Mouse (Mus musculus) heart, embryonic 16.5 days (tissue): ENCODE results near the gene Clec10a. TPM values are rescaled to one million over a fixed set of nuclear protein-coding genes. Genes with fewer than 3 reads are reported as not detected.

Experiments used
- ATAC-seq: fragments of 200-750 bp; cut with Nextera tagmentation; replicated peaks from 2 replicates; pipeline ENCODE4 v1.8.0; 2017; ENCODE audit warnings: moderate number of reproducible peaks; ENCODE audit not compliant: insufficient read depth, low FRiP score; ENCODE audit errors: extremely low read depth
- H3K27ac ChIP-seq: fragments of 300-500 bp; sonication (generic); 2 replicates; pipeline ENCODE4 v1.5.1; 2014; ENCODE audit warnings: mild to moderate bottlenecking, low read length, control low read depth, moderate library complexity
- H3K27me3 ChIP-seq: fragments of 300-500 bp; sonication (generic); 2 replicates; pipeline ENCODE4 v1.6.1; 2014; ENCODE audit warnings: low read length, mixed read lengths; ENCODE audit not compliant: control insufficient read depth, insufficient read depth
- H3K36me3 ChIP-seq: fragments of 300-500 bp; sonication (generic); 2 replicates; pipeline ENCODE4 v1.6.1; 2014; ENCODE audit not compliant: control insufficient read depth, insufficient read depth
- H3K4me1 ChIP-seq: fragments of 300-500 bp; sonication (generic); 2 replicates; pipeline ENCODE4 v1.6.1; 2014; ENCODE audit warnings: low read length, mixed read lengths; ENCODE audit not compliant: control insufficient read depth, insufficient read depth
- H3K4me2 ChIP-seq: fragments of 300-500 bp; sonication (generic); 2 replicates; pipeline ENCODE4 v1.6.1; 2014; ENCODE audit warnings: low read depth, mild to moderate bottlenecking, control low read depth, low read length
- H3K4me3 ChIP-seq: fragments of 300-500 bp; sonication (generic); 2 replicates; pipeline ENCODE4 v1.5.1; 2014; ENCODE audit warnings: mild to moderate bottlenecking, control low read depth, low read length
- H3K9ac ChIP-seq: fragments of 300-500 bp; sonication (generic); 2 replicates; pipeline ENCODE4 v1.6.1; 2014; ENCODE audit warnings: low read length, control low read depth
- H3K9me3 ChIP-seq: fragments of 300-500 bp; sonication (generic); replicated peaks from 2 replicates; pipeline ENCODE4 v1.6.1; 2016; ENCODE audit warnings: low read length; ENCODE audit not compliant: control insufficient read depth
- WGBS: fragments of 180-500 bp; shearing (Covaris S2); extraction: QIAGEN DNeasy Blood & Tissue Kit; methylation state at CpG from one replicate; pipeline ENCODE4 v1.1.7; 2014; 5-methylcytosine and 5-hydroxymethylcytosine counted together
- polyA plus RNA-seq: library from polyadenylated mRNA; unstranded; fragments of >200 nt; fragmentation: Nextera tagmentation; extraction: Ambion mirVana; gene quantifications from 2 replicates; pipeline ENCODE4 v1.2.1, GENCODE M21; 2015

Gene Clec10a
- polyA plus RNA-seq, 1 experiment from 2014 or later = 1.1 TPM

DNA sequence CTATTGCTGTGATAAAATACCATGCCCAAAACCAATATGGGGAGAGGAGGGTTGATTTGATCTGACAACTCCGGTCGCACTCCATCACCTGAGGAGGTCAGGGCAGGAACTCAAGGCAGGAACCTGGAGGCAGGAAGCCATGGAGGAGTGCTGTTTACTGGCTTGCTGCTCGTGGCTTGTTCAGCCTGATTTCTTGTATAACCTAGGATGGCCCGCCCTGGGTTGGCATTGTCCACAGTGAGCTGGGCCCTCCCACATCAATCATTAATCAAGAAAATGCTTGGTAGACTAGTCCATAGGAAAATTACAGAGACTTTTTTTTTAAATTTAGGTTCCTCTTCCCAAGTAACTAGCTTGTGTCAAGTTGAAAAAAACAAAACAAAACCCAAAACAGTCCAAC lies 18.5 kb downstream of the Clec10a start:
- no peak overlapping the region for H3K27ac ChIP-seq
- H3K36me3 ChIP-seq = no peaks in the 10 kb centered on the region
- no peak overlapping the region for H3K9ac ChIP-seq
- no peaks in the 10 kb centered on the region for H3K27me3 ChIP-seq
- 75% methylated on average over 4 of the region's 4 CpGs for WGBS
- H3K4me3 ChIP-seq = no peak overlapping the region
- no peaks in the 10 kb centered on the region; the same call in 1 of the 2 replicates for H3K9me3 ChIP-seq
- H3K4me1 ChIP-seq = no peaks in the 10 kb centered on the region
- no peak for ATAC-seq
- H3K4me2 ChIP-seq = no peak overlapping the region

GRCm38 (mm10) chr11:70177647-70178046 lies 21.6 kb downstream of the Clec10a start:
- H3K9me3 ChIP-seq = no peaks in the 10 kb centered on the region; the same call in 1 of the 2 replicates
- WGBS = 71% methylated on average over 8 of the region's 8 CpGs
- ATAC-seq = no peak

GRCm38 (mm10) chr11:70178311-70178710 lies 22.3 kb downstream of the Clec10a start:
- no peak overlapping the region for H3K27ac ChIP-seq
- no peak overlapping the region for H3K4me3 ChIP-seq
- no peaks in the 10 kb centered on the region for H3K4me1 ChIP-seq
- WGBS = 81% methylated on average over 11 of the region's 11 CpGs
- H3K4me2 ChIP-seq = no peak overlapping the region
- ATAC-seq = no peak
- no peak overlapping the region for H3K9ac ChIP-seq
- H3K36me3 ChIP-seq = no peaks in the 10 kb centered on the region
- H3K9me3 ChIP-seq = no peaks in the 10 kb centered on the region; the same call in 1 of the 2 replicates
- no peaks in the 10 kb centered on the region for H3K27me3 ChIP-seq

More at GRCm38 (mm10) chr11:70177647-70178046, 21.6 kb downstream of the Clec10a start:
- no peak overlapping the region for H3K4me3 ChIP-seq
- no peaks in the 10 kb centered on the region for H3K36me3 ChIP-seq
- no peaks in the 10 kb centered on the region for H3K27me3 ChIP-seq
- no peak overlapping the region for H3K27ac ChIP-seq
- no peaks in the 10 kb centered on the region for H3K4me1 ChIP-seq
- no peak overlapping the region for H3K4me2 ChIP-seq
- no peak overlapping the region for H3K9ac ChIP-seq

DNA sequence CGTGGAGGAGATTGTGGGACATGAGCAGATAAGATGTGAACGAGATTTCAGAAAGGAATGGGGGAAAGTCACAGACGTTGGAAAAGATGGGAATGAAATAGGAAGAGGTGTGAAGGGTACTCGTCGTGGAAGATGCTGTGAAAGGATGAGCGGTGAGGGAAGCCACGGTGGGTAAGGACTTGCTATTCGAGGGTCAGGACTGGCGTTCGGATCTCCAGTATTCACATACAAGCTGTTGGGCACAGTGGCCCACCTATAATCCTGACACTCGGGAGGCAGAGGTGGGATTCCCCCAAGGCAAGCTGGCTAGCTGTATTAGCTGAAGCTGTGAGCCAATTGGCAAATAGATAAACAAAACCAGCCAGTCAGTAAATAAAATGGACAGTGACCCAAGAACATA lies 22.8 kb downstream of the Clec10a start:
- H3K4me1 ChIP-seq = no peaks in the 10 kb centered on the region
- 71% methylated on average over 11 of the region's 11 CpGs for WGBS
- no peaks in the 10 kb centered on the region for H3K27me3 ChIP-seq
- no peaks in the 10 kb centered on the region; the same call in 1 of the 2 replicates for H3K9me3 ChIP-seq
- no peak overlapping the region for H3K4me2 ChIP-seq
- no peak overlapping the region for H3K9ac ChIP-seq
- H3K27ac ChIP-seq = no peak overlapping the region
- H3K4me3 ChIP-seq = no peak overlapping the region
- ATAC-seq = no peak
- no peaks in the 10 kb centered on the region for H3K36me3 ChIP-seq

GRCm38 (mm10) chr11:70179401-70179800 lies 23.4 kb downstream of the Clec10a start:
- Histone ChIP-seq H3K27me3 (no peaks in the 10 kb centered on the region), H3K4me2 (no peak overlapping the region), H3K9me3 (no peaks in the 10 kb centered on the region; the same call in 1 of the 2 replicates), H3K4me3 (no peak overlapping the region), H3K27ac (no peak overlapping the region), H3K9ac (no peak overlapping the region), H3K36me3 (no peaks in the 10 kb centered on the region), H3K4me1 (no peaks in the 10 kb centered on the region)
- ATAC-seq = no peak
- WGBS = 42% methylated on average over 14 of the region's 14 CpGs

GRCm38 (mm10) chr11:70180496-70180895 lies 24.5 kb downstream of the Clec10a start:
- WGBS = 84% methylated on average over 4 of the region's 4 CpGs
- ATAC-seq = no peak
- H3K27ac ChIP-seq = no peak overlapping the region
- no peaks in the 10 kb centered on the region for H3K27me3 ChIP-seq
- H3K9me3 ChIP-seq = no peaks in the 10 kb centered on the region; the same call in 1 of the 2 replicates
- H3K36me3 ChIP-seq = no peaks in the 10 kb centered on the region
- no peaks in the 10 kb centered on the region for H3K4me1 ChIP-seq
- no peak overlapping the region for H3K9ac ChIP-seq
- H3K4me2 ChIP-seq = no peak overlapping the region
- H3K4me3 ChIP-seq = no peak overlapping the region

DNA sequence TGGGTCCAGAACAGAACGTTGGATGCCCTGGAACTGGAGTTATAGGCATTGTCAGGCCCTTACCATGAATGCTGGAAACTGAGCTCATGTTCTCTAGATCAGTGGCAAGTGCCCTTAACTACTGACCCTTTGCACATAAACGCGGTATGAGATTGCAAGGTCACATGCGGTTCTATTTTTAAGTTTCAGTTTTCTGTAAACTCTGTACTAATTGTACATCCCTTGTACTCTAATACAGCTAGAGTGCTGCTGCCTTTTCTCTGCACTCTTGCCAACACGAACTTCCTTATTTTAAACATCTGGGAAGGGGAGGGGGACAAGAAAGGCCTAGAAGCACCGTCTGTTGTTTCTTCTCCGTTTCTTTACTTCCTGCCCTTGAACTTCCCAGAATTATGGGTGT lies 29.1 kb downstream of the Clec10a start:
- Histone ChIP-seq H3K27ac (no peak overlapping the region), H3K27me3 (no peaks in the 10 kb centered on the region), H3K4me2 (no peak overlapping the region), H3K9ac (no peak overlapping the region), H3K4me3 (no peak overlapping the region), H3K9me3 (no peaks in the 10 kb centered on the region), H3K36me3 (no peaks in the 10 kb centered on the region), H3K4me1 (no peaks in the 10 kb centered on the region)
- 56% methylated on average over 7 of the region's 7 CpGs for WGBS
- no peak for ATAC-seq

DNA sequence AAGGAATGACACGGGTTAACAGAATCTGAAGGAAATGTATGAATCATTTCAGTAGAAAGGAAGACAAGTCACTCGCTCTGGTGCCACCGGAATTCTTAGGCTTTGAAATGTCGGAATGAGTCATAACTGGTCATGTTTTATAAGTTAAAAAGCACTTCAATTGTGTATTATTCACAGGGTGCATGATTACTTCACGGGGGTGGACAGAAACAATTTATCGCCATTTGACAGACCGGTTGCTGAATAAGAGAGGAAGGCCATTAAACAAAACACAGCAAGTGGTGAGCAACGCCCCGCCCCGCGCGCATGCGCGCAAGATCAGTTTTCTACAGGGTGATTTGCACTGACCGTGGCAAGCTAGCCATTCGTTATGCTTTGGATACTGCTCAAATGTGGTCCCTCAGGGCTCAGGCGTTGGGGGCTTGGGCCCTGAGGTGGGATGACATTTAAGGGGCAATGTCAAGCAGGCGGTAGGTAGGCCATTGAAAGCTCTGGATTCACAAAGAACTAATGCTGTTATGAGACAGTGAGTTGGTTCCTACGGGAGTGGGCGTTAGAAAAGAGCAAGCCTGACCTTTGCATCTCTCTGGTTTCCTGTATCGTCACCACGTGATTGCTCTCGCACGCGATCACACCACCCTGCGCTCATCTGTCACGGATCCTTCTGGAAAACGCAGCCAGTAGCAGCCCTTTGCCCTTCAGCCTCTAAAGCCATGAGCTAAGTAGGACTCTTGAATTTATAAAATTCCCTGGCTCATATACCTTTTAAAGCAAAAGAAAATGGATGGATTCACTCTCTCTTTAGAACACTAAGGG lies 33.5 kb downstream of the Clec10a start:
- Histone ChIP-seq H3K4me2 (no peak overlapping the region), H3K9ac (no peak overlapping the region), H3K4me1 (no peaks in the 10 kb centered on the region), H3K4me3 (no peak overlapping the region), H3K9me3 (no peaks in the 10 kb centered on the region), H3K27me3 (no peaks in the 10 kb centered on the region), H3K27ac (no peak overlapping the region), H3K36me3 (no peaks in the 10 kb centered on the region)
- 81% methylated on average over 28 of the region's 28 CpGs for WGBS
- no peak for ATAC-seq

DNA sequence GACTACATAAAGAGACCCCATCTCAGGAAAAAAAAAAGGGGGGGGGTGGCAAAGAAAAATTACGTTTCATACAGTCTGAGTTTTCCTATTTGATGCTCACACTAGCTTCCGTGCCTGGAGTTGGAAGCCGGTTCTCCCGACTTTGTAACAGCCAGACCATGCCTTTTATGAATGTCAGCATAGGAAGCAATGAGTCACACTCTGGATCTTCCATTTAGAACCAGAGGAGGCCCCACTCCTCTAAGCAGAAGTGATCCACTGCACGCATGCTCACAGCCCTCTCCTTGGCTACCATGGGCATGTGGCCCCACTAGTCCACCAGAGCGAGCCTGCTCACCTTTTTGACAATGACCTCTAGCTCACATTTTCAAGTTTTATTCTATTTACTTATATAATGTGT lies 35.2 kb downstream of the Clec10a start:
- H3K4me1 ChIP-seq = no peaks in the 10 kb centered on the region
- H3K4me3 ChIP-seq = no peak overlapping the region
- no peak overlapping the region for H3K9ac ChIP-seq
- WGBS = 64% methylated on average over 6 of the region's 6 CpGs
- H3K9me3 ChIP-seq = no peaks in the 10 kb centered on the region; the same call in 1 of the 2 replicates
- no peaks in the 10 kb centered on the region for H3K36me3 ChIP-seq
- H3K4me2 ChIP-seq = no peak overlapping the region
- no peak for ATAC-seq
- H3K27me3 ChIP-seq = no peaks in the 10 kb centered on the region
- no peak overlapping the region for H3K27ac ChIP-seq
